Mouse (Mus musculus) lung, embryonic 15.5 days (tissue): ENCODE results near the gene Mrtfa. TPM values are rescaled to one million over a fixed set of nuclear protein-coding genes. Genes with fewer than 3 reads are reported as not detected.

ENCODE experiments used
- ATAC-seq: fragments of 200-750 bp; cut with Nextera tagmentation; 2 replicates; pipeline ENCODE4 v1.8.0; 2017; ENCODE audit warnings: moderate number of reproducible peaks, borderline replicate concordance; ENCODE audit not compliant: low FRiP score, low TSS enrichment; ENCODE audit errors: extremely low read depth
- H3K27ac ChIP-seq: fragments of 300-500 bp; sonication (generic); 2 replicates; pipeline ENCODE4 v1.5.1; 2015; ENCODE audit warnings: moderate library complexity, mild to moderate bottlenecking, inconsistent platforms
- H3K27me3 ChIP-seq: fragments of 300-500 bp; sonication (generic); 2 replicates; pipeline ENCODE4 v1.6.1; 2015; ENCODE audit warnings: inconsistent platforms
- H3K36me3 ChIP-seq: fragments of 300-500 bp; sonication (generic); 2 replicates; pipeline ENCODE4 v1.6.1; 2015; ENCODE audit warnings: inconsistent platforms
- H3K4me1 ChIP-seq: fragments of 300-500 bp; sonication (generic); 2 replicates; pipeline ENCODE4 v1.6.1; 2015; ENCODE audit warnings: inconsistent platforms
- H3K4me2 ChIP-seq: fragments of 300-500 bp; sonication (generic); 2 replicates; pipeline ENCODE4 v1.6.1; 2015; ENCODE audit warnings: inconsistent platforms, mild to moderate bottlenecking, moderate library complexity
- H3K4me3 ChIP-seq: fragments of 300-500 bp; sonication (generic); 2 replicates; pipeline ENCODE4 v1.5.1; 2015; ENCODE audit warnings: mild to moderate bottlenecking, inconsistent platforms
- H3K9ac ChIP-seq: fragments of 300-500 bp; sonication (generic); 2 replicates; pipeline ENCODE4 v1.6.1; 2015; ENCODE audit warnings: inconsistent platforms
- H3K9me3 ChIP-seq: fragments of 300-500 bp; sonication (generic); 2 replicates; pipeline ENCODE4 v1.6.1; 2016; ENCODE audit warnings: inconsistent platforms
- WGBS: fragments of 180-500 bp; shearing (Covaris S2); methylation state at CpG from one replicate; pipeline ENCODE4 v1.1.7; 2015; 5-methylcytosine and 5-hydroxymethylcytosine counted together
- polyA plus RNA-seq: library from polyadenylated mRNA; unstranded; fragments of >200 nt; fragmentation: Nextera tagmentation; extraction: Ambion mirVana; gene quantifications from 2 replicates; pipeline ENCODE4 v1.2.1, GENCODE M21; 2015

The Mrtfa gene
- polyA plus RNA-seq, 1 experiment from 2014 or later: 24.2 TPM

DNA sequence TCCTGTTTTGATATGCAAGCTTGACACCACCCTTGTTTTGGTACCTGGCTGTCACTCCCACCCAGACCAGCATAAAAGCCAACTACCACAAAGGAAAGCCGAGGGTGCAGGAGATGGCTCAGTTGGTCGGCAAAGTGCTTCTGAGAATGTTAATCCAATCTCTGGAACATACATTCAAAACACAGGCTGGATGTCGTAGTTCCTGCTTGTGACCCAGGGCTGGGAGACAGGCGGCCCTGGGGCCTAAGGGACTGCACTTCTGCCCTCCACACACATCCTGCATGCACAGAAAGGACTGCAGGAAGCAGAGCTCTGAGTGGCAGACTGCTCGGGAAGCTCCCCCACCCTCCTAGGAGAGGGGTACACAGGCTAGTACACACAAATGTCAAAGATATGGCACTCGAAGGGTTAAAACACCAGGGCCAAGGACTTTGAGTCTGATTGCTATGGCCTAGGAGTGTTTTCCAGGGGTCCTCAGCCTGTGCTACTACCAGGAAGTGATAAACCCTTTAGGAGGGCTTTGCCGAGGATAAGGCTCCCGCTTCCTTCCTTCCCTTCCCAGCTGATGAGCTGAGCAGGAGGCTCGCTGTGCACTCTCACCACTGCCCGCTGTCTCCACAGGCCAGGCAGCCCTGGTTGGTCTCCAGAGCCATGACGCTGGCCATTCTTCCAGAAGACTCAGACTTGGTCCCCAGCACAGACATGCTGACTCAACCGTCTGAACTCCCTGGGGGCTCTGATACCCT lies 155.0 kb downstream of the Mrtfa start:
- H3K4me2 ChIP-seq: no peak overlapping the region
- no peaks in the 10 kb centered on the region for H3K36me3 ChIP-seq
- H3K9me3 ChIP-seq: no peaks in the 10 kb centered on the region
- no peaks in the 10 kb centered on the region for H3K27me3 ChIP-seq
- H3K4me1 ChIP-seq: peaks cover 20% of the 10 kb centered on the region
- no peak for ATAC-seq
- 58% methylated on average over 12 of the region's 12 CpGs for WGBS
- 0 out of 2 replicates have a peak overlapping the region, but pooled peaks have one; percentile 37 for H3K27ac ChIP-seq
- no peak overlapping the region for H3K4me3 ChIP-seq
- no peak overlapping the region for H3K9ac ChIP-seq

- Histone ChIP-seq H3K27me3 (no peaks in the 10 kb centered on the region), H3K27ac (no peak overlapping the region), H3K4me1 (peaks cover 20% of the 10 kb centered on the region), H3K9ac (no peak overlapping the region), H3K9me3 (no peaks in the 10 kb centered on the region), H3K4me2 (no peak overlapping the region), H3K4me3 (no peak overlapping the region), H3K36me3 (no peaks in the 10 kb centered on the region)
- WGBS: 54% methylated on average over 6 of the region's 6 CpGs
- ATAC-seq: no peak
Measured at GRCm38 (mm10) chr15:81034119-81034518, 156.4 kb downstream of the Mrtfa start.

DNA sequence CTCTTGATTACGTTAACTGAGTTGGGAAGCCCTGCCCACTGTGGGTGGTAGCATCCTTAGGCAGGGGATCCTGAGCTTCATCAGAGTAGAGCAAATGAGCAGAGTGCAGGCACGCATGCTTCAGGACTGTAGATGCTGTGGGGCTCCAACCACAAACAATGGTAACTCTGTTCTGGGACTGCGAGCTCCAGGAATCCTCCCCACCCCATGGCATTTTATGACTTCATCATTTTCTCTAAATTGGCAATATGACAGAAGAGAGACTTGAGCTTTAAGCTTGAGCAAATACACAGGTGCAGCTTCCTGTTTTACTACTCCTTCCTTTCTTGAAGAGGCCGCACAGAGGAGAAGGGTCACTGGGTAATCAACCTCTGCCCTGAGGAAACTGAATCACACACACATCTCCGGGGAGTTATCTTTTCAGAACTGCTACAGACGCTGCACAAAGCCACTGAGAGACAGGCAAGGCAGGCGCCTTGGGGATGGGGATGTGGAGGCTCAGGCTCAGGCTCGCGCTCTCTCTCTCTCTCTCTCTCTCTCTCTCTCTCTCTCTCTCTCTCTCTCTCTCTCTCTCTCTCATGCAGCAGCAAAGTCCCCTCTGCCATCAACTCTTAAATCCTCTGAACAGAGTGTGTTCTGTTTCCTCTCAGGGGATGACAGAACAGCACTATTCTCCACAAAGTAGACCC lies 157.5 kb downstream of the Mrtfa start:
- no peak overlapping the region for H3K9ac ChIP-seq
- H3K9me3 ChIP-seq: no peaks in the 10 kb centered on the region
- H3K27me3 ChIP-seq: no peaks in the 10 kb centered on the region
- no peak overlapping the region for H3K27ac ChIP-seq
- no peak overlapping the region for H3K4me3 ChIP-seq
- ATAC-seq: peak; percentile 23; the same call in 1 of the 2 replicates
- H3K36me3 ChIP-seq: no peaks in the 10 kb centered on the region
- 25% methylated on average over 9 of the region's 9 CpGs for WGBS
- H3K4me2 ChIP-seq: no peak overlapping the region
- H3K4me1 ChIP-seq: peaks cover 20% of the 10 kb centered on the region

- Histone ChIP-seq H3K36me3 (no peaks in the 10 kb centered on the region), H3K27me3 (no peaks in the 10 kb centered on the region), H3K4me1 (peaks cover 32% of the 10 kb centered on the region), H3K4me3 (no peak overlapping the region), H3K9ac (no peak overlapping the region), H3K4me2 (no peak overlapping the region), H3K27ac (no peak overlapping the region), H3K9me3 (no peaks in the 10 kb centered on the region)
- WGBS: 68% methylated on average over 4 of the region's 4 CpGs
- ATAC-seq: no peak
Measured at GRCm38 (mm10) chr15:81031611-81032010, 158.9 kb downstream of the Mrtfa start.

DNA sequence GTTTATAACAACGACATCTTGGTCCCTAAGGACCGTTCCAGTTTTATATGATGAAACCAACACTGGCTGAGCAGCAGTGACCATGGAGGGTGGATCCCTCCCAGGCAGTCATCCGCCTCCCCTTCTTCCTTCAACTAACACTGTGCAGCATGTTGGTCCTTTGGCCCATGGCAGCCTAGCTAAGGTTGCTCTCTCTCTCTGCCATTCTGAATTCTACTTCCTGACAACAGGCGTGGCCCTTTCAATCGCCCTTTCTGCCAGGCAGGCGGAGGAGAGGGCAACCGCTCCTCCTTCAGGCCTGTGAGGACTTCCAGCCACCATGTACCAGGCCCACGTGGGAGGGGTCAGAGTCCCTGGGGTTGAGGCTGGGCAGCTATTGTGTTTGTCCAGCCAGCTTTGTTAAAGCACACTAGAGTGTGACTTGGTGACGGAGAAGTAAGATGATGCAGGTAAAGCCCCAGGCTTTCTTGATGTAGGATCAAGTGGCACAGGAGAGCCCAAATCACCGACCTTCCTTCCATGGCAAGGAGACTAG lies 159.6 kb downstream of the Mrtfa start:
- no peak for ATAC-seq
- Histone ChIP-seq H3K4me1 (peaks cover 33% of the 10 kb centered on the region), H3K9me3 (no peaks in the 10 kb centered on the region), H3K36me3 (no peaks in the 10 kb centered on the region), H3K4me3 (no peak overlapping the region), H3K27ac (no peak overlapping the region), H3K4me2 (no peak overlapping the region), H3K9ac (no peak overlapping the region), H3K27me3 (no peaks in the 10 kb centered on the region)
- WGBS: 71% methylated on average over 10 of the region's 10 CpGs

- no peak overlapping the region for H3K4me3 ChIP-seq
- no peak overlapping the region for H3K4me2 ChIP-seq
- peak; percentile 73 for ATAC-seq
- 19% methylated on average over 8 of the region's 8 CpGs for WGBS
- no peak overlapping the region for H3K9ac ChIP-seq
- H3K27ac ChIP-seq: no peak overlapping the region
- peaks cover 13% of the 10 kb centered on the region for H3K4me1 ChIP-seq
- no peaks in the 10 kb centered on the region for H3K36me3 ChIP-seq
- H3K27me3 ChIP-seq: no peaks in the 10 kb centered on the region
- H3K9me3 ChIP-seq: no peaks in the 10 kb centered on the region
Measured at GRCm38 (mm10) chr15:81027378-81028173, 163.0 kb downstream of the Mrtfa start.

- Histone ChIP-seq H3K4me1 (peaks cover 13% of the 10 kb centered on the region; the same call in 1 of the 2 replicates), H3K27me3 (no peaks in the 10 kb centered on the region), H3K27ac (no peak overlapping the region), H3K9me3 (no peaks in the 10 kb centered on the region), H3K36me3 (peaks cover 5% of the 10 kb centered on the region; the same call in 1 of the 2 replicates), H3K9ac (no peak overlapping the region), H3K4me2 (no peak overlapping the region), H3K4me3 (no peak overlapping the region)
- WGBS: 49% methylated on average over 5 of the region's 5 CpGs
- no peak for ATAC-seq
Measured at GRCm38 (mm10) chr15:81026901-81027300, 163.7 kb downstream of the Mrtfa start.

DNA sequence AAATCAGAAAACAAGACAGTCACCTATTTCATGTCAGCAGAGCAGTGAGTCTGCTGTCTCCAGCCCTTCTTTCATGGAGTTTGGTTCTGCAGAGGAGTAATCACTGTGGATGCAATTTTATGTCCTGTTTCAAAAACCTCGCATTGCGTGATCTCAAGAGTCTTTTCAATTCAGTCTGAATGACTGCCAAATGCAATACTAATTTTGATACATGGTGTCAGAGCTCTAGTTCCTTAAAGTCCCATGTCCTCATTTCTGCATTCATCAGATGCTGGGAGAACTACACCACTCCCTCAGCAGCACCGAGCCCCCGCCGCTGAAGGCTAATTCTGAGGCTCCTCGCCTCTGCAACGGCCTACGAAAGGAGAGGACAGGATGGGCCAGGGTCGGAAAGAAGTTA lies 166.7 kb downstream of the Mrtfa start:
- no peak overlapping the region for H3K4me3 ChIP-seq
- H3K4me1 ChIP-seq: peaks cover 13% of the 10 kb centered on the region; the same call in 1 of the 2 replicates
- no peak for ATAC-seq
- H3K9me3 ChIP-seq: no peaks in the 10 kb centered on the region
- H3K9ac ChIP-seq: no peak overlapping the region
- peaks cover 20% of the 10 kb centered on the region for H3K36me3 ChIP-seq
- no peaks in the 10 kb centered on the region for H3K27me3 ChIP-seq
- H3K4me2 ChIP-seq: no peak overlapping the region
- no peak overlapping the region for H3K27ac ChIP-seq
- 85% methylated on average over 9 of the region's 9 CpGs for WGBS

GRCm38 (mm10) chr15:81022437-81022836 lies 168.1 kb downstream of the Mrtfa start:
- WGBS: 83% methylated on average over 7 of the region's 7 CpGs
- Histone ChIP-seq H3K4me1 (peaks cover 9% of the 10 kb centered on the region; the same call in 1 of the 2 replicates), H3K9me3 (no peaks in the 10 kb centered on the region), H3K9ac (no peak overlapping the region), H3K36me3 (peaks cover 34% of the 10 kb centered on the region), H3K4me3 (no peak overlapping the region), H3K27ac (no peak overlapping the region), H3K4me2 (no peak overlapping the region), H3K27me3 (no peaks in the 10 kb centered on the region)
- ATAC-seq: no peak

- Histone ChIP-seq H3K36me3 (peaks cover 43% of the 10 kb centered on the region), H3K4me2 (no peak overlapping the region), H3K9ac (no peak overlapping the region), H3K4me1 (no peaks in the 10 kb centered on the region), H3K27me3 (no peaks in the 10 kb centered on the region), H3K4me3 (no peak overlapping the region), H3K27ac (no peak overlapping the region), H3K9me3 (no peaks in the 10 kb centered on the region)
- no peak for ATAC-seq
- 75% methylated on average over 6 of the region's 6 CpGs for WGBS
Measured at GRCm38 (mm10) chr15:81021377-81021776, 169.2 kb downstream of the Mrtfa start.

- no peaks in the 10 kb centered on the region for H3K9me3 ChIP-seq
- no peak overlapping the region for H3K9ac ChIP-seq
- no peak overlapping the region for H3K4me3 ChIP-seq
- 72% methylated on average over 7 of the region's 7 CpGs for WGBS
- H3K27me3 ChIP-seq: no peaks in the 10 kb centered on the region
- no peak overlapping the region for H3K4me2 ChIP-seq
- no peak overlapping the region for H3K27ac ChIP-seq
- no peaks in the 10 kb centered on the region for H3K4me1 ChIP-seq
- no peak for ATAC-seq
- H3K36me3 ChIP-seq: peaks cover 79% of the 10 kb centered on the region
Measured at GRCm38 (mm10) chr15:81017308-81017707, 173.2 kb downstream of the Mrtfa start.
